Mouse (Mus musculus): ENCODE measurements at regions not wholly inside any gene's neighbourhood (a gene's known extent, or its start where the extent isn't known, plus 50 kb on each side); places are given as distances from the start of the nearest gene placed in this dataset.

GRCm38 (mm10) chr11:92405818-92406217 lies 692.0 kb upstream of the Car10 start:
- peak in 1 of 2 experiments; percentile 21 for DNase-seq

- DNase-seq = no peak
Measured at GRCm38 (mm10) chr11:92451372-92451771, 646.5 kb upstream of the Car10 start.

GRCm38 (mm10) chr11:92495291-92495690 lies 602.5 kb upstream of the Car10 start:
- DNase-seq = no peak

Data from kidney, adult 8-10 months (tissue).